Mouse (Mus musculus) ES-E14 (cell line): Measurements from ENCODE around the gene Higd1a.

Source experiments
- CHD2 ChIP-seq: IDR thresholded peaks from 2 replicates; pipeline ENCODE4 v1.6.1; 2014; ENCODE audit warnings: mild to moderate bottlenecking, low read depth, low read length, inconsistent platforms
- HCFC1 ChIP-seq: IDR thresholded peaks from 2 replicates; pipeline ENCODE4 v1.6.1; 2012; ENCODE audit warnings: low read length, inconsistent platforms, borderline replicate concordance; ENCODE audit not compliant: insufficient read depth
- ZC3H11A ChIP-seq: IDR thresholded peaks from 2 replicates; pipeline ENCODE4 v1.6.1; 2012; ENCODE audit warnings: low read depth, mild to moderate bottlenecking, inconsistent platforms, low read length, borderline replicate concordance
- ZNF384 ChIP-seq: IDR thresholded peaks from 2 replicates; pipeline ENCODE4 v1.6.1; 2012; ENCODE audit warnings: low read depth, low read length, inconsistent platforms

GRCm38 (mm10) chr9:121869432-121869831 lies 11.3 kb upstream of the Higd1a start:
- no peak for TF ChIP-seq HCFC1
- TF ChIP-seq ZC3H11A = no peak
- TF ChIP-seq CHD2 = no peak
- no peak for TF ChIP-seq ZNF384
